Mouse (Mus musculus): ENCODE data around the gene Ing4.

DNA sequence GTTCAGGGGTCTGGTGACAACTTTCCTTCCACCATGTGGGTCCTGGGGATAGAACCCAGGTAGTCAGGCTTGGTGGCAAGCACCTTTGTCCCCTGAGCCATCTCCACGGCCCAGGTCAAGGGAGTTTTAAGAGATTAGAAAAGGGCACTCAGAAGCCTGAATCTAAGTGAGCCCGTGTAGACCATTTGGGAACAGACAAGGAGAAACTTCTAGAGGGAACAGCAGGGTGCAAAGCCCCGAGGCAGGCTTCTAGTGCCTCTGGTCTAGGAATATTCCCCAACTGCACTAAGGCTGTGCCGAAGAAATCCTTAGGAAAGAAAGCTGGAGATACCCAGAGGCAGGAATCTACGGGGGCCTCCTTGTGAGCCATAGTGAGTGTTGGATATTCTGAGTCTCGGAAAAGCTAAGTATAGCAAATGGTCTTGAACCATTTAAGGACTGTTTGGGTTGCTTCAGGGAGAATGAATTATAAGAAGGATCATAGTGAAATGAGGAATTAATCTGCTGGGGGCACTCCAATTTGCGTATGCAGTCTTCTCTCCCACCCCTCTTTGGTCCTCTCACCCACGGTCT, 43.6 kb upstream of the Ing4 start:
- TF ChIP-seq POLR2A (IDR thresholded peaks at IDR 0.05; ENCODE audit: control insufficient read depth, low read depth, low read length) = no peak
- no peak for TF ChIP-seq CTCF (IDR thresholded peaks at IDR 0.05; ENCODE audit: control insufficient read depth, insufficient read depth, insufficient replicate concordance, low read depth, low read length)

Data from testis, adult 2 months (tissue).